Mouse (Mus musculus): Measurements from ENCODE around the gene C1s1. TPM values are rescaled to one million over a fixed set of nuclear protein-coding genes. Genes with fewer than 3 reads are reported as not detected.
"Not testable (repeated sequence)": the region's sequence is repeated elsewhere in the genome, so short reads cannot be mapped to it uniquely, and the experiment has no call there.

The C1s1 gene
- not detected for polyA plus RNA-seq (2017; shearing (Covaris generic))

- ATAC-seq = not testable (repeated sequence)
Observed at GRCm38 (mm10) chr6:124542284-124542683, at the start of gene C1s1. Gene C1s1, minus strand, starts transcription at chr6:124542359.

GRCm38 (mm10) chr6:124588771-124589170, 46.6 kb upstream of the C1s1 start:
- no peak for ATAC-seq

GRCm38 (mm10) chr6:124586266-124586665, 44.1 kb upstream of the C1s1 start:
- ATAC-seq = no peak

GRCm38 (mm10) chr6:124585761-124586160, 43.6 kb upstream of the C1s1 start:
- ATAC-seq = no peak

GRCm38 (mm10) chr6:124584935-124585334, 42.8 kb upstream of the C1s1 start:
- no peak for ATAC-seq

GRCm38 (mm10) chr6:124582231-124582630, 40.1 kb upstream of the C1s1 start:
- no peak for ATAC-seq

GRCm38 (mm10) chr6:124580155-124580554, 38.0 kb upstream of the C1s1 start:
- not testable (repeated sequence) for ATAC-seq

- not testable (repeated sequence) for ATAC-seq
Observed at GRCm38 (mm10) chr6:124575155-124575678, 33.1 kb upstream of the C1s1 start.

- no peak for ATAC-seq
Observed at GRCm38 (mm10) chr6:124570026-124570425, 27.9 kb upstream of the C1s1 start, which contains the start of gene C1rb. Gene C1rb, plus strand, starts transcription at chr6:124570294.

- not testable (repeated sequence) for ATAC-seq
Observed at GRCm38 (mm10) chr6:124561611-124562010, 19.5 kb upstream of the C1s1 start.

- ATAC-seq = not testable (repeated sequence)
Observed at GRCm38 (mm10) chr6:124561156-124561555, 19.0 kb upstream of the C1s1 start.

- ATAC-seq = not testable (repeated sequence)
Observed at GRCm38 (mm10) chr6:124555956-124556355, 13.8 kb upstream of the C1s1 start.

GRCm38 (mm10) chr6:124552766-124553165, 10.6 kb upstream of the C1s1 start:
- no peak for ATAC-seq

GRCm38 (mm10) chr6:124549023-124549550, 6.9 kb upstream of the C1s1 start:
- no peak for ATAC-seq

- not testable (repeated sequence) for ATAC-seq
Observed at GRCm38 (mm10) chr6:124547979-124548378, 5.8 kb upstream of the C1s1 start.

GRCm38 (mm10) chr6:124545425-124545824, 3.3 kb upstream of the C1s1 start:
- ATAC-seq = no peak

- no peak for ATAC-seq
Observed at GRCm38 (mm10) chr6:124544466-124544865, 2.3 kb upstream of the C1s1 start.

GRCm38 (mm10) chr6:124541176-124541575, 983 bp downstream of the C1s1 start:
- ATAC-seq = not testable (repeated sequence)

- ATAC-seq = not testable (repeated sequence)
Observed at GRCm38 (mm10) chr6:124536125-124536829, 5.9 kb downstream of the C1s1 start.

GRCm38 (mm10) chr6:124531077-124531476, 11.1 kb downstream of the C1s1 start:
- ATAC-seq = no peak

GRCm38 (mm10) chr6:124527881-124528280, 14.3 kb downstream of the C1s1 start:
- ATAC-seq = no peak

- ATAC-seq = not testable (repeated sequence)
Observed at GRCm38 (mm10) chr6:124522082-124522481, 20.1 kb downstream of the C1s1 start.

GRCm38 (mm10) chr6:124517733-124518132, 24.4 kb downstream of the C1s1 start:
- not testable (repeated sequence) for ATAC-seq

GRCm38 (mm10) chr6:124512355-124512836, 29.8 kb downstream of the C1s1 start, which contains the start of gene C1ra:
Gene C1ra, plus strand, starts transcription at chr6:124512405.
- no peak for ATAC-seq
